Mouse (Mus musculus) 416B (cell line): Measurements from ENCODE around the gene Spon1.

ENCODE experiments used
- DNase-seq: peaks from one replicate; pipeline ENCODE4 v3.0.0; 2011; ENCODE audit warnings: low read depth

Spon1 gene

GRCm38 (mm10) chr7:113903939-113904338 is 138.1 kb downstream of the Spon1 start:
- no peak for DNase-seq

GRCm38 (mm10) chr7:113904348-113904895 is 138.6 kb downstream of the Spon1 start:
- no peak for DNase-seq

- no peak for DNase-seq
Measured at GRCm38 (mm10) chr7:113909161-113909825, 143.5 kb downstream of the Spon1 start.

DNA sequence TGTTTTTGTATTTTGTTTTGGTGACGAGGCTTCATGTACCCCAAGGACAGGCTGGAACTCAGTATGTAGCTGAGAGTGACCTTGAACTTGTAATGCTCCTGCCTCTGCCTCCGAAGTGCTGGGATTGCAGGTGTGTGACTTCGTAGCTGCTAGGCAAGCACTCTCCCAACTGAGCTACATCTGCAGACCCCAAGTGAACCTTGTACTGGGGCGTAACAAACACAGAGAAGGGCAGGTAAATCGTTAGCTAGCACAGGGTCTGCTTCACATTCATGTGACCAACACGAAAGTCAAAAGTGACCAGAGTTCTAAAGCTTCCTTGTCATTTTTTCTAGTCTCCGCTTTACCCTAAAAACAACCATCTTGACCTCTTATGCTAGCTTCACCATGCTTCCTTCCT is 145.1 kb downstream of the Spon1 start:
- no peak for DNase-seq

GRCm38 (mm10) chr7:113915936-113916335 is 150.1 kb downstream of the Spon1 start:
- DNase-seq, result no peak

GRCm38 (mm10) chr7:113918916-113919315 is 153.1 kb downstream of the Spon1 start:
- DNase-seq, result no peak

DNA sequence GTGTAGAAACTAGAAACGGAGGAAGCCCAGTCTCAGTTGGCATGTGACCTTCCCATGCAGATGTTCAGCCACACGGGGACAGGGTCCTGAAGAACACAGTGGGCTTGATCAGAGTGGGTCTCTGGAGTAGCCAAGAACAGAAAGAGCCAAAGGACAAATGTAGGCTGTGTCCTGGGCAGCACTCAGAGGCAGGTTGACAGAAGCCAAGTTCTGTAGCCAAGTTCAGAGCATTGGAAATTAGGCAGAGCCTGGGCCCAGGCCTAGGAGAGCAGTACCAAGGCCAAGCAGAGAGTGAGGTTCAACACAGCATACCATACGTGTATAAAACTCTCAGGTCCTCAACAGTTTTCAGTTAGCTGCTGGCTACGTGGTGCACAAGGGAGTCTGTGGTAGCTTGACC is 153.7 kb downstream of the Spon1 start:
- no peak for DNase-seq

DNA sequence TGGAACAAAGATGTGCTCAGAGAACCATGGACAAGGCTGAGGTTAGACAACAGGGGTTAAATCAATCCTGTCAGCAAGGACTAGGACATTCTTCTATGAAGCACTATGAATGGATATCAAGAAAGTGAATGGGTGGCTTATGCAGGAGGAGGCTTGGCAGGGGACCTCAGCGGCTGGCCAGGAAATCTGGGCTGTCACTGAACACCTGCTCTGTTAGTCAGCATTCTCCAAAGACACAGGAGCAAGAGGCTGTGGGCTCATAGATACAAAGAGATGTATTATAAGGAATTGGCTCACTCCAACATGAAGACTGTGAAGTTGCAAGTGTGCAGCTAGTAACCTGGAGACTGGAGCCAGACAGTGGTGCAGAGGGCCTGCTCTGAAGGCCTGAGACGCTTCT is 154.3 kb downstream of the Spon1 start:
- DNase-seq, result no peak

- no peak for DNase-seq
Measured at GRCm38 (mm10) chr7:113924561-113924960, 158.8 kb downstream of the Spon1 start.

- no peak for DNase-seq
Measured at GRCm38 (mm10) chr7:113950888-113951287, 185.1 kb downstream of the Spon1 start.

DNA sequence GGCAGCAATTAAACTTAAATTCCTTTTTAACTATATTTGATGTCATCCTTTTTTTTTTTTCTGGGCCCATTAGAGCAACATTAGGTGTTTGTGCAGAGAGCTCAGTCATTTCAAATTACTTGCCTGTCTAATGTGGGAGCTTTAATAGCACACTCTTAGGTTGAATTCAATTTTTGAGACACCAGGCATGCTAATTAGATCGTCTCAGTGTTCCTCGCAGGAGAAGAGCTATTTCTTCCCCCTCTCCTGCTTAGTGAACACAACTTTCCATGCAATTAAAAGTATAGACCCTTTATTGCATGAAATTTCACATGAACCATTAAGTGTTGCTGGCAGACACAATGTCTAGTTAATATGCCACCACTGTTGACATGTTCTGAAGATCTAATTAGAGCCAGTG is 189.6 kb downstream of the Spon1 start:
- DNase-seq, result no peak

GRCm38 (mm10) chr7:113960841-113961499 is 195.2 kb downstream of the Spon1 start:
- no peak for DNase-seq

DNA sequence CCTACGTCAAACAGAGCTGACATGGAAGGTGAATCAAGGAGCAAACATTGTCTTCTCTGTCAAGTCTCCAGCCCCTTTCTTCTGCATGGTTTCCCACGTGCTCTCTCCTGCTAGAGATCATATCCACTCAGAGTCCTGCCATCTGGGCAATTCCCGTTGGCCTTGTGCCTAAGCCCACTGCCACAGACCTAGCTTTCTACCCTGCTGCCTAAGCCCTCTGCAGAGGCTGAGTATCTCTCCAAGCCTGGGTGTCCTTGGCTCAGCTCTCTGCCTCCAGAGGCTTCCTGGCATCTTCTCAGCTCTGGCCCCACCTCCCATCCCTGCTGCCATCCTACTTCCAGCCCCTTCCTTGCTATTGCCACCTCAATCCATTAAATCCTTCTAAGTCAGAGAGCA is 195.7 kb downstream of the Spon1 start:
- DNase-seq, result no peak

GRCm38 (mm10) chr7:113962078-113962477 is 196.3 kb downstream of the Spon1 start:
- no peak for DNase-seq

DNA sequence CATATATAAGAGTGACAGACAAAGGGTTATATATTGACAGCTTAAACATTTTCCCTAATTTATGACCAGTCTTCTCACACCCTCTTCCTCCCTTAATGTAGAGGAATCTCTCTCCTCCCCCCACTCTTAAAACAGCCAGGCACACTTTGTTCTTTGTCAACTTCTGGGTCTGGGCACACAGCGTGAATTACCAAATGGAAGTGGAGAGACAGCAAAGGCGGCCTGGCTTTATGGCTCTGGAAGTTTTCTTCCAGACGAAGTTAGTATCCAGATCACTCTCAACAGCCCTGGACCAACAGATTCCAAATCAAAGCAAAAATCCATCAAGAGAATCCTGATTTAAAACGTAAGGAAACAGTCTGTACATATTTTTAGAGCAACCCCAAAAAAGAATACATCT is 198.0 kb downstream of the Spon1 start:
- DNase-seq, result no peak

DNA sequence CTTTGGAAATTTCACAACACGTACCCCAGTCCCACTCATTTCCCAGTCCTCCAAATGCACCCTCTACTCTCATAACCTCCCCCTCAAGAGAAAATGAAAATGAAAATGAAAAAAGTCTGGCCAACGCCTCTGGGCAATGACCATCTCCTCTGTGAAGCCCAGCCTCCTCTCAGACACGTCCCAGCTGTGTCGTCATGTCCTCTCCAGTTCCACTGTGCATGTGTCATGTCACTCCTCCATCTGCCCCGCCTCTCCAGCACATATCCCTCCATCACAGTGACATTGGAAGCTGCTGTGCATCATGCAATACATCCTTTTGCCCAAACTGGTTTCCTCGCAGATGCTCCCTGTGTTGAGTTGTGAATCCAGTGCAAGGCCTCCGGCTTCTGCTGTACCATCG is 199.8 kb downstream of the Spon1 start:
- no peak for DNase-seq

GRCm38 (mm10) chr7:113969182-113969581 is 203.4 kb downstream of the Spon1 start:
- DNase-seq, result no peak

- DNase-seq, result no peak
Measured at GRCm38 (mm10) chr7:113972536-113972935, 206.7 kb downstream of the Spon1 start.

GRCm38 (mm10) chr7:113986406-113987134 is 220.8 kb downstream of the Spon1 start:
- DNase-seq, result no peak

DNA sequence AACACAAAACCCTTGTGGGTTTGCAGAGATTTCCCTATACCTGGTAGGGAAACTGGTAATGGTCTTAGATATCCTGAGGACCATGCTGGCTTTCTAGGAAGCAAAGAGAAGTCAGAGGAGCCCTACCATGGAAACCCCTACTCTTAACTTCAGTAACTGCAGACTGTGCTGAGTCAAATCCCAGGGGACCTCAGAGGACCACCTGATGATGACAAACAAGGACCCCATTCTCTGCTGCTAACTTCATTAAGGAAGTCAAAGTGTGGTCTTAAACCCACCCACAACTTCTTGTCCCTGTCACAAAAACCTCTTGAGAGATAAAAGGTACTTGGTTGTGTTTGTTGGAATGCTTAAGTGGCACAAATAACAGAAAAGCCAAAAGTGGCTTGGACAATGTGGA is 222.4 kb downstream of the Spon1 start:
- no peak for DNase-seq

- no peak for DNase-seq
Measured at GRCm38 (mm10) chr7:113997675-113998354, 232.0 kb downstream of the Spon1 start.

DNA sequence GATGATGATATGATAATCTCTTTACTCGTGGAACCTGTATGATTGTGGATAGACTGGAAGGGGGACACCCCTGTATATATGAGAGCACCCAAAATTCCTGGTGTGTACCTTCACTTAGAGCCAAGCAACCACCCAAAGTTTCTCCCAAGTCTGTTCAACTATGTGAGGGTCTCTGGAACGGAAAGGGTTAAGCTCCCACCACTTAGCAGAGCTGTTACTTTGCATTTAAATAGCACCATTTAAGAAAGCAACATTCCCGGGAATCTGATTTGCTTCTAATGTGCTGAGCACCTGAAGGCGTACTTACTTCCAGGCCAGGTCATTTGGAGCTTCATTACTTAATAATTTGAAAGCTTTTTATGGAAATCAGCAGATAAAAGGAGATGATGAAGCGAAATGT is 238.4 kb downstream of the Spon1 start:
- no peak for DNase-seq
